Mouse (Mus musculus) midbrain, postnatal 0 days (tissue): ENCODE results near the gene Dhrs1. TPM values are rescaled to one million over a fixed set of nuclear protein-coding genes. Genes with fewer than 3 reads are reported as not detected.

ENCODE experiments used
- ATAC-seq: fragments of 200-750 bp; cut with Nextera tagmentation; 2 replicates; pipeline ENCODE4 v1.8.0; 2017; ENCODE audit warnings: moderate number of reproducible peaks, mild to moderate bottlenecking, moderate TSS enrichment, moderate library complexity; ENCODE audit not compliant: low FRiP score
- DNase-seq: peaks from one replicate; pipeline ENCODE4 v3.0.0-alpha.2; 2015; ENCODE audit warnings: low spot score
- H3K27ac ChIP-seq: fragments of 300-500 bp; sonication (generic); 2 replicates; pipeline ENCODE4 v1.5.1; 2014; ENCODE audit warnings: low read depth, mild to moderate bottlenecking, low read length, mixed read lengths
- H3K27me3 ChIP-seq: fragments of 300-500 bp; sonication (generic); 2 replicates; pipeline ENCODE4 v1.6.1; 2014; ENCODE audit warnings: low read length, control low read depth, mixed read lengths; ENCODE audit not compliant: insufficient read depth
- H3K36me3 ChIP-seq: fragments of 300-500 bp; sonication (generic); 2 replicates; pipeline ENCODE4 v1.6.1; 2014; ENCODE audit warnings: low read length, control low read depth, mixed read lengths; ENCODE audit not compliant: insufficient read depth
- H3K4me1 ChIP-seq: fragments of 300-500 bp; sonication (generic); 2 replicates; pipeline ENCODE4 v1.6.1; 2014; ENCODE audit warnings: mild to moderate bottlenecking, control low read depth, antibody characterized with exemption, low read length, mixed read lengths; ENCODE audit not compliant: insufficient read depth
- H3K4me2 ChIP-seq: fragments of 300-500 bp; sonication (generic); 2 replicates; pipeline ENCODE4 v1.6.1; 2014; ENCODE audit warnings: low read depth, mild to moderate bottlenecking, low read length, mixed read lengths; ENCODE audit not compliant: poor library complexity, severe bottlenecking
- H3K4me3 ChIP-seq: fragments of 300-500 bp; sonication (generic); 2 replicates; pipeline ENCODE4 v1.5.1; 2014; ENCODE audit warnings: low read depth, mild to moderate bottlenecking, low read length, moderate library complexity
- H3K9ac ChIP-seq: fragments of 300-500 bp; sonication (generic); replicated peaks from 2 replicates; pipeline ENCODE4 v1.6.1; 2014; ENCODE audit warnings: mild to moderate bottlenecking, low read length, moderate library complexity, mixed read lengths; ENCODE audit not compliant: poor library complexity, severe bottlenecking
- H3K9me3 ChIP-seq: fragments of 300-500 bp; sonication (generic); 2 replicates; pipeline ENCODE4 v1.6.1; 2016; ENCODE audit warnings: low read length, control low read depth
- CTCF ChIP-seq: IDR thresholded peaks from 2 replicates; pipeline ENCODE4 v1.5.1; 2016; ENCODE audit warnings: antibody characterized with exemption, mild to moderate bottlenecking
- WGBS: fragments of 180-500 bp; shearing (Covaris S2); extraction: QIAGEN DNeasy Blood & Tissue Kit; methylation state at CpG from one replicate; pipeline ENCODE4 v1.1.7; 2014; 5-methylcytosine and 5-hydroxymethylcytosine counted together
- polyA plus RNA-seq: library from polyadenylated mRNA; unstranded; fragments of >200 nt; fragmentation: Nextera tagmentation; extraction: Ambion mirVana; gene quantifications from 2 replicates; pipeline ENCODE4 v1.2.1, GENCODE M21; 2015
- total RNA-seq: library from RNA; depleted of rRNA; stranded (reverse); fragments of >200 nt; gene quantifications from 2 replicates; pipeline ENCODE4 v1.2.3, GENCODE M21; 2014; rRNA removed

Dhrs1 gene
- total and polyA plus RNA-seq, 2 experiments from 2014 or later = 72.0 to 94.0 TPM

DNA sequence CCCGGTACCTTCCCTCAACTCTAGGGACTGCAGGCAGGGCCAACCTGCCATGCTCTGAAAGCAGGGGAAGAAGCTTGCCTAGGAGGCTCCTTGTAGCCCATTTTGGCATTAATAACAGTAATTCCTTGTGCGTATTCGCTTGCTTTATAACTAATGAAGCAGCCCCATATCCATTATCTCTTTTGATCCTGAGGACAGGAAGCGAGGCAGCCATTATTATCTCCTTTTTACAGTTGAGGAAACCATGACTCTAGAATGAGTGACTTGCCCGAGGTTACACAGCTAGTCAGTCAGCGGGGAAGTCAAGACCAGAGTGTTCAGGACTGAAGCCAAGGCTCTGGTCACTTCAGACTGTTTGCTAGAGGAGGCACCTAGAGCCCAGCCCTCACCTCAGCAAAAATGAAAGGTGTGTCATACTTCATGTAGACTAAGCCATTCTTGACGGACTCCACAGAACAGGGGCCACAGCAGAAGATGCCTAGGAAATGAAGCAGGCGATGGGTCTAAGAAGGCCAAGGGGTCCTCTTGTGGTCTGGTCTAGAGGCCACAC is 39.4 kb downstream of the Dhrs1 start:
- H3K4me2 ChIP-seq = no peak overlapping the region
- 93% methylated on average over 8 of the region's 8 CpGs for WGBS
- no peaks in the 10 kb centered on the region for H3K36me3 ChIP-seq
- H3K4me1 ChIP-seq = no peaks in the 10 kb centered on the region
- no peak overlapping the region for H3K9ac ChIP-seq
- DNase-seq (no peak), ATAC-seq (no peak)
- no peak for TF ChIP-seq CTCF
- H3K27me3 ChIP-seq = no peaks in the 10 kb centered on the region
- no peak overlapping the region for H3K27ac ChIP-seq
- no peak overlapping the region for H3K4me3 ChIP-seq
- H3K9me3 ChIP-seq = no peaks in the 10 kb centered on the region

DNA sequence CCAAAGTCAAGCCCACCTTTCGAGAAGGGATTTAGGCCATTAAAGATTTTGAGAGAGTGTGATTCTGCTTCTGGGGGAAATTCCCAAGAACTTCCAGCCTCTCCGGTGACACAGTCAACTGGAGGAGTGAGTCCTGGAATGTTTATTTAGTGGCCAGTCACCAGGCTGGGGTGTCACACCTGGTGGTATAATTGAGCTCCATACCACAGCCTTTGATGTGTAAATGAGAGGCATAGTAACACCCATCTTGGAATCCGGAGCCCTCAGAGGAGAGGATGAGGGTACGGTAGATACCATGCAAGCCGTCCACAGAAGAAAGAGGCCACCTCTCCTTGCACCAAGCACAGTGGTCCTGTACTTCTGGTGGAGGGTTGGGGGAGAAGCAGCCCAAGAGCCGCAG is 42.7 kb downstream of the Dhrs1 start:
- DNase-seq = no peak
- H3K27me3 ChIP-seq = no peaks in the 10 kb centered on the region
- no peak overlapping the region for H3K4me2 ChIP-seq
- TF ChIP-seq CTCF = no peak
- H3K36me3 ChIP-seq = no peaks in the 10 kb centered on the region
- H3K9me3 ChIP-seq = no peaks in the 10 kb centered on the region
- ATAC-seq = no peak
- H3K4me3 ChIP-seq = no peak overlapping the region
- no peak overlapping the region for H3K27ac ChIP-seq
- H3K4me1 ChIP-seq = no peaks in the 10 kb centered on the region
- WGBS = 75% methylated on average over 6 of the region's 6 CpGs
- H3K9ac ChIP-seq = no peak overlapping the region

DNA sequence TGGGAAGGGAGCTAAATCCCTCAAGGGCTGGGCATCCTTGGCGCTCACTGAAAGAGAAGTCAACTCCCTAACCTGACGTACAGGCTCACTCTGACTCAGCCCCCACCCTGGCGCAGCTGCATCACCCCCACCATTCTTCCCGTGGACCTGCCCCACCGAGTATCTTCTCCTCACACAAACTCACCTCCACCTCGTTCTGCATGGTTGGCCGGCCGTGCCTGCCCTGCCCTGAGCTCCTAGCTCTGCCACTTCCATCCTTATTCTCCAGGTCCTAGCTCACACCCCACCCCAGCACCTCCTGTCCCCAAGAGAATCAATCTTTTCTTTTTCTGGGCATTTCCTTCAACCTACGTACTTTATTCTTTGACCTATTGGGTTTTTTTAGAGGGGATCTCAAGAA is 44.4 kb downstream of the Dhrs1 start:
- no peak for TF ChIP-seq CTCF

DNA sequence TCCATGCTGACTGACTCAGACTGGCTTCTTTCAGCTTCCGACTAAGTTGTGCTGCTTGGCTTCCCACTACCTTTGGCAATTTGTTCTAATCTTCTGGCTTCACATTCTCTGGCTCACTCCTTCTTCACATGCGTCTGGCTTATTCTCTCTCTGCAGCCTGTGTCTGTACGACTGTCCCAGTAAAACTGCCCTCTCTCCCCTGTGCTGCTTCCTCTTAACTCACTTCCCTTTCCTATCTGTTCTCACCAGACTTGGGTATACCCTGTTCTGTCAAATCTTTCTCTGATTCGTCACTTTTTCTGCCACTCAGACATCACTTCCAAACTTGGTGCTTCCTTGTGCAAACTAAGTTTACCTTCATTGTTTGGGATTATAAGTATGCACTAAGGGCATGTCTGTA is 48.3 kb downstream of the Dhrs1 start:
- H3K4me1 ChIP-seq = no peaks in the 10 kb centered on the region
- no peaks in the 10 kb centered on the region for H3K9me3 ChIP-seq
- TF ChIP-seq CTCF = no peak
- no peak overlapping the region for H3K4me2 ChIP-seq
- H3K36me3 ChIP-seq = no peaks in the 10 kb centered on the region
- DNase-seq = no peak
- H3K4me3 ChIP-seq = no peak overlapping the region
- no peak for ATAC-seq
- 85% methylated on average over 4 of the region's 4 CpGs for WGBS
- no peak overlapping the region for H3K27ac ChIP-seq
- no peaks in the 10 kb centered on the region for H3K27me3 ChIP-seq
- H3K9ac ChIP-seq = no peak overlapping the region

More for the DNA sequence above, 44.4 kb downstream of the Dhrs1 start:
- no peaks in the 10 kb centered on the region for H3K36me3 ChIP-seq
- WGBS = 60% methylated on average over 9 of the region's 9 CpGs
- no peak overlapping the region for H3K9ac ChIP-seq
- H3K27ac ChIP-seq = no peak overlapping the region
- no peak for DNase-seq
- no peak overlapping the region for H3K4me3 ChIP-seq
- no peaks in the 10 kb centered on the region for H3K4me1 ChIP-seq
- H3K4me2 ChIP-seq = no peak overlapping the region
- ATAC-seq = no peak
- H3K9me3 ChIP-seq = no peaks in the 10 kb centered on the region
- no peaks in the 10 kb centered on the region for H3K27me3 ChIP-seq

DNA sequence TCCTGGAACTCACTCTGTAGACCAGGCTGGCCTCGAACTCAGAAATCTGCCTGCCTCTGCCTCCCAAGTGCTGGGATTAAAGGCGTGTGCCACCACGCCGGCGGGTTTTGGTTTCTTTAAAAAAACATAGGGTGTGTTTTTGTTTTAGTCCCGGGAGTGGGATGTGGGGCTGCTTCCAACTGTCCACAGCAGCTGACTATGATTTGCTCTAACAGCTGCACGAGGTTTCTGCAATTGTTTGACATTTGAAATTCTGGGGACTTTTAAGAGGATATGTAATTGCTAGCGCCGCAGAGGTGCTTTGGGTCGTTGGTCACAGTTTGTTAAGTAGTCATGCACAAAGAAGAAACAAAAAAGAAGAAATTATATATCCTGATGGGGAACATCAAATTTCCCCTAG is 56.1 kb downstream of the Dhrs1 start:
- no peak overlapping the region for H3K9ac ChIP-seq
- no peak for TF ChIP-seq CTCF
- no peaks in the 10 kb centered on the region for H3K4me1 ChIP-seq
- DNase-seq (no peak), ATAC-seq (no peak)
- H3K4me2 ChIP-seq = no peak overlapping the region
- no peak overlapping the region for H3K27ac ChIP-seq
- no peak overlapping the region for H3K4me3 ChIP-seq
- H3K36me3 ChIP-seq = no peaks in the 10 kb centered on the region
- 78% methylated on average over 10 of the region's 10 CpGs for WGBS
- H3K9me3 ChIP-seq = no peaks in the 10 kb centered on the region
- H3K27me3 ChIP-seq = no peaks in the 10 kb centered on the region

Other genes starting within 250 kb of the Dhrs1 start
Only the 30 nearest of the 35 such genes appear.
- 98.3 and 103 TPM in 2 replicates for gene Dcaf11, start 185.7 kb downstream of the Dhrs1 start, total RNA-seq
- gene Dcaf11, start 185.7 kb downstream of the Dhrs1 start, polyA plus RNA-seq = 102 and 114 TPM in 2 replicates
- 5.4 TPM in 1 of 2 replicates, not detected in the other for gene A730061H03Rik, start 185.3 kb downstream of the Dhrs1 start, total RNA-seq
- 0.69 TPM in 1 of 2 replicates, not detected in the other for gene A730061H03Rik, start 185.3 kb downstream of the Dhrs1 start, polyA plus RNA-seq
- gene Fitm1, start 170.1 kb downstream of the Dhrs1 start, total RNA-seq = 0.33 and 0.80 TPM in 2 replicates
- gene Fitm1, start 170.1 kb downstream of the Dhrs1 start, polyA plus RNA-seq = 0.16 and 0.17 TPM in 2 replicates
- gene Psme1, start 167.6 kb downstream of the Dhrs1 start, total RNA-seq = 119 and 147 TPM in 2 replicates
- gene Psme1, start 167.6 kb downstream of the Dhrs1 start, polyA plus RNA-seq = 268 and 288 TPM in 2 replicates
- gene Emc9, start 160.4 kb downstream of the Dhrs1 start, total RNA-seq = 36.3 and 38.9 TPM in 2 replicates
- 74.3 and 78.8 TPM in 2 replicates for gene Emc9, start 160.4 kb downstream of the Dhrs1 start, polyA plus RNA-seq
- 62.8 and 69.6 TPM in 2 replicates for gene Psme2, start 154.6 kb downstream of the Dhrs1 start, total RNA-seq
- gene Psme2, start 154.6 kb downstream of the Dhrs1 start, polyA plus RNA-seq = 157 and 184 TPM in 2 replicates
- 19.8 and 26.7 TPM in 2 replicates for gene Rnf31, start 154.0 kb downstream of the Dhrs1 start, total RNA-seq
- 20.4 and 23.0 TPM in 2 replicates for gene Rnf31, start 154.0 kb downstream of the Dhrs1 start, polyA plus RNA-seq
- 17.1 and 18.2 TPM in 2 replicates for gene Irf9, start 142.1 kb downstream of the Dhrs1 start, total RNA-seq
- gene Irf9, start 142.1 kb downstream of the Dhrs1 start, polyA plus RNA-seq = 7.4 and 8.3 TPM in 2 replicates
- gene Rec8, start 127.7 kb downstream of the Dhrs1 start, total RNA-seq = 6.0 and 11.1 TPM in 2 replicates
- 7.6 and 8.7 TPM in 2 replicates for gene Rec8, start 127.7 kb downstream of the Dhrs1 start, polyA plus RNA-seq
- 109 and 122 TPM in 2 replicates for gene Ipo4, start 109.7 kb downstream of the Dhrs1 start, total RNA-seq
- 104 and 112 TPM in 2 replicates for gene Ipo4, start 109.7 kb downstream of the Dhrs1 start, polyA plus RNA-seq
- 6.3 and 6.7 TPM in 2 replicates for gene Gm49378, start 107.8 kb downstream of the Dhrs1 start, total RNA-seq
- 2.3 and 2.8 TPM in 2 replicates for gene Gm49378, start 107.8 kb downstream of the Dhrs1 start, polyA plus RNA-seq
- gene Tm9sf1, start 101.9 kb downstream of the Dhrs1 start, total RNA-seq = 47.7 and 60.3 TPM in 2 replicates
- gene Tm9sf1, start 101.9 kb downstream of the Dhrs1 start, polyA plus RNA-seq = 48.2 and 54.3 TPM in 2 replicates
- gene Tssk4, start 95.5 kb downstream of the Dhrs1 start, total RNA-seq = 0.14 and 0.16 TPM in 2 replicates
- 0.28 and 0.36 TPM in 2 replicates for gene Tssk4, start 95.5 kb downstream of the Dhrs1 start, polyA plus RNA-seq
- 46.7 and 53.7 TPM in 2 replicates for gene Mdp1, start 85.2 kb downstream of the Dhrs1 start, total RNA-seq
- 77.9 and 82.2 TPM in 2 replicates for gene Mdp1, start 85.2 kb downstream of the Dhrs1 start, polyA plus RNA-seq
- gene Gmpr2, start 73.7 kb downstream of the Dhrs1 start, total RNA-seq = 19.9 and 24.4 TPM in 2 replicates
- 35.5 and 36.7 TPM in 2 replicates for gene Gmpr2, start 73.7 kb downstream of the Dhrs1 start, polyA plus RNA-seq
- gene Nedd8, start 73.6 kb downstream of the Dhrs1 start, total RNA-seq = 129 and 133 TPM in 2 replicates
- gene Nedd8, start 73.6 kb downstream of the Dhrs1 start, polyA plus RNA-seq = 569 and 590 TPM in 2 replicates
- gene Tinf2, start 63.9 kb downstream of the Dhrs1 start, total RNA-seq = 14.6 and 15.7 TPM in 2 replicates
- gene Tinf2, start 63.9 kb downstream of the Dhrs1 start, polyA plus RNA-seq = 19.9 and 23.6 TPM in 2 replicates
- 0.16 and 0.38 TPM in 2 replicates for gene Tgm1, start 31.8 kb downstream of the Dhrs1 start, total RNA-seq
- 0.14 and 0.18 TPM in 2 replicates for gene Tgm1, start 31.8 kb downstream of the Dhrs1 start, polyA plus RNA-seq
- gene Rabggta, start 23.4 kb downstream of the Dhrs1 start, total RNA-seq = 75.1 and 94.5 TPM in 2 replicates
- 61.9 and 62.6 TPM in 2 replicates for gene Rabggta, start 23.4 kb downstream of the Dhrs1 start, polyA plus RNA-seq
- 22.0 and 30.4 TPM in 2 replicates for gene Nop9, start within 50 bp of the Dhrs1 start, total RNA-seq
- 17.3 and 17.8 TPM in 2 replicates for gene Nop9, start within 50 bp of the Dhrs1 start, polyA plus RNA-seq
- gene Cideb, start 12.8 kb upstream of the Dhrs1 start, total RNA-seq = 0.66 and 2.6 TPM in 2 replicates
- gene Cideb, start 12.8 kb upstream of the Dhrs1 start, polyA plus RNA-seq = 0.25 and 1.1 TPM in 2 replicates
- gene Ltb4r2, start 15.7 kb upstream of the Dhrs1 start, total RNA-seq = 0.38 and 1.6 TPM in 2 replicates
- 0.43 and 0.60 TPM in 2 replicates for gene Ltb4r2, start 15.7 kb upstream of the Dhrs1 start, polyA plus RNA-seq
- gene Ltb4r1, start 20.3 kb upstream of the Dhrs1 start, total RNA-seq = 0.88 and 1.8 TPM in 2 replicates
- 0.94 and 1.1 TPM in 2 replicates for gene Ltb4r1, start 20.3 kb upstream of the Dhrs1 start, polyA plus RNA-seq
- gene Adcy4, start 38.4 kb upstream of the Dhrs1 start, total RNA-seq = 3.6 and 4.0 TPM in 2 replicates
- gene Adcy4, start 38.4 kb upstream of the Dhrs1 start, polyA plus RNA-seq = 1.7 TPM in 2 replicates
- 0.27 TPM in 1 of 2 replicates, not detected in the other for gene Ripk3, start 43.2 kb upstream of the Dhrs1 start, total RNA-seq
- 1.3 and 3.0 TPM in 2 replicates for gene Ripk3, start 43.2 kb upstream of the Dhrs1 start, polyA plus RNA-seq
- gene Nfatc4, start 77.5 kb upstream of the Dhrs1 start, total RNA-seq = 9.6 and 12.9 TPM in 2 replicates
- 4.2 and 5.2 TPM in 2 replicates for gene Nfatc4, start 77.5 kb upstream of the Dhrs1 start, polyA plus RNA-seq
- gene Nynrin, start 108.3 kb upstream of the Dhrs1 start, total RNA-seq = 36.4 and 42.0 TPM in 2 replicates
- 6.8 and 7.2 TPM in 2 replicates for gene Nynrin, start 108.3 kb upstream of the Dhrs1 start, polyA plus RNA-seq
- 0.66 and 1.8 TPM in 2 replicates for gene Cbln3, start 138.7 kb upstream of the Dhrs1 start, total RNA-seq
- 0.43 and 0.54 TPM in 2 replicates for gene Cbln3, start 138.7 kb upstream of the Dhrs1 start, polyA plus RNA-seq
- 14.2 and 19.9 TPM in 2 replicates for gene Khnyn, start 139.3 kb upstream of the Dhrs1 start, total RNA-seq
- 6.3 and 6.5 TPM in 2 replicates for gene Khnyn, start 139.3 kb upstream of the Dhrs1 start, polyA plus RNA-seq
- 143 and 146 TPM in 2 replicates for gene Sdr39u1, start 154.6 kb upstream of the Dhrs1 start, total RNA-seq
- gene Sdr39u1, start 154.6 kb upstream of the Dhrs1 start, polyA plus RNA-seq = 131 and 162 TPM in 2 replicates